Mouse (Mus musculus) heart, adult 2 months (tissue): ENCODE measurements at regions not wholly inside any gene's neighbourhood (a gene's known extent, or its start where the extent isn't known, plus 50 kb on each side); places are given as distances from the start of the nearest gene placed in this dataset.

ENCODE experiments used
- DNase-seq, 2 experiments: peaks; one replicate each; pipeline ENCODE4 v3.0.0; 2021
- H3K27ac ChIP-seq: fragments of 200-600 bp; 2 replicates; pipeline ENCODE4 v1.8.1; 2022
- H3K27me3 ChIP-seq: fragments of 200-500 bp; 2 replicates; pipeline ENCODE4 v1.6.1; 2012; ENCODE audit warnings: mild to moderate bottlenecking, low read length, inconsistent platforms, mixed read lengths; ENCODE audit not compliant: control insufficient read depth, insufficient read depth
- H3K36me3 ChIP-seq: fragments of 200-500 bp; 2 replicates; pipeline ENCODE4 v1.6.1; 2012; ENCODE audit warnings: low read length, inconsistent platforms; ENCODE audit not compliant: control insufficient read depth, insufficient read depth
- H3K4me1 ChIP-seq: fragments of 200-500 bp; 2 replicates; pipeline ENCODE4 v1.6.1; 2011; ENCODE audit warnings: low read length; ENCODE audit not compliant: control insufficient read depth, insufficient read depth
- H3K4me3 ChIP-seq: fragments of 200-600 bp; 2 replicates; pipeline ENCODE4 v1.8.1; 2022
- H3K79me2 ChIP-seq: fragments of 200-500 bp; replicated peaks from 2 replicates; pipeline ENCODE4 v1.6.1; 2012; ENCODE audit warnings: mild to moderate bottlenecking, inconsistent platforms, low read length, moderate library complexity, mixed read lengths; ENCODE audit not compliant: control insufficient read depth, insufficient read depth
- H3K9ac ChIP-seq: fragments of 200-500 bp; 2 replicates; pipeline ENCODE4 v1.6.1; 2012; ENCODE audit warnings: low read depth, mild to moderate bottlenecking, control low read depth, inconsistent platforms, low read length, mixed read lengths
- CTCF ChIP-seq: fragments of 200-600 bp; IDR thresholded peaks from 2 replicates; pipeline ENCODE4 v1.8.1; 2022; ENCODE audit warnings: antibody characterized with exemption, mild to moderate bottlenecking, moderate library complexity
- EP300 ChIP-seq: fragments of 200-500 bp; IDR thresholded peaks from 2 replicates; pipeline ENCODE4 v1.6.1; 2011; ENCODE audit warnings: low read depth, low read length, control low read depth; ENCODE audit not compliant: insufficient read depth
- POLR2A ChIP-seq: fragments of 200-500 bp; IDR thresholded peaks from 2 replicates; pipeline ENCODE4 v1.6.1; 2011; ENCODE audit warnings: mild to moderate bottlenecking, low read depth, low read length, control low read depth; ENCODE audit not compliant: insufficient read depth
- WGBS: fragments of 180-500 bp; shearing (Covaris S2); methylation state at CpG from one replicate; pipeline ENCODE4 v1.1.7; 2018; 5-methylcytosine and 5-hydroxymethylcytosine counted together
- intact Hi-C: fragments of 180-260 bp; cut with DNase I; formaldehyde crosslinking; loops from one replicate; pipeline ENCODE4 v1.15.1; 2025

GRCm38 (mm10) chr11:31745028-31745865, 73.6 kb upstream of the Bod1 start:
- intact Hi-C loops: no loop called here
- H3K27ac ChIP-seq: no peak overlapping the region

GRCm38 (mm10) chr11:31745866-31746248, 74.2 kb upstream of the Bod1 start:
- Histone ChIP-seq H3K27ac (no peak overlapping the region), H3K79me2 (no peaks in the 10 kb centered on the region), H3K4me1 (peaks cover 5% of the 10 kb centered on the region), H3K9ac (no peak overlapping the region), H3K4me3 (no peak overlapping the region), H3K36me3 (no peaks in the 10 kb centered on the region), H3K27me3 (no peaks in the 10 kb centered on the region)
- intact Hi-C loops: no loop called here
- WGBS: 73% methylated on average over 5 of the region's 5 CpGs
- DNase-seq: no peak
- TF ChIP-seq POLR2A (no peak), EP300 (no peak), CTCF (no peak)

More at GRCm38 (mm10) chr11:31745028-31745865, 73.6 kb upstream of the Bod1 start:
- Histone ChIP-seq H3K79me2 (no peaks in the 10 kb centered on the region), H3K27me3 (no peaks in the 10 kb centered on the region), H3K36me3 (no peaks in the 10 kb centered on the region), H3K9ac (no peak overlapping the region), H3K4me3 (no peak overlapping the region), H3K4me1 (peaks cover 5% of the 10 kb centered on the region)
- no peak for DNase-seq
- 73% methylated on average over 16 of the region's 16 CpGs for WGBS
- TF ChIP-seq EP300: no peak
- no peak for TF ChIP-seq CTCF
- no peak for TF ChIP-seq POLR2A

GRCm38 (mm10) chr11:31746488-31746887, 74.8 kb upstream of the Bod1 start:
- no peak overlapping the region for H3K9ac ChIP-seq
- peaks cover 5% of the 10 kb centered on the region for H3K4me1 ChIP-seq
- no peak for DNase-seq
- no peaks in the 10 kb centered on the region for H3K27me3 ChIP-seq
- intact Hi-C loops: no loop called here
- H3K4me3 ChIP-seq: no peak overlapping the region
- WGBS: 85% methylated on average over 6 of the region's 6 CpGs
- TF ChIP-seq POLR2A (no peak), EP300 (no peak), CTCF (no peak)
- H3K36me3 ChIP-seq: no peaks in the 10 kb centered on the region
- H3K27ac ChIP-seq: no peak overlapping the region
- H3K79me2 ChIP-seq: no peaks in the 10 kb centered on the region

- no peaks in the 10 kb centered on the region for H3K27me3 ChIP-seq
- H3K36me3 ChIP-seq: no peaks in the 10 kb centered on the region
- WGBS: 94% methylated on average over 8 of the region's 8 CpGs
- TF ChIP-seq EP300 (no peak), CTCF (no peak), POLR2A (no peak)
- H3K79me2 ChIP-seq: no peaks in the 10 kb centered on the region
- DNase-seq: no peak
- H3K4me3 ChIP-seq: no peak overlapping the region
- peaks cover 5% of the 10 kb centered on the region for H3K4me1 ChIP-seq
- H3K27ac ChIP-seq: no peak overlapping the region
- intact Hi-C loops: no loop called here
- no peak overlapping the region for H3K9ac ChIP-seq
These were observed 75.3 kb upstream of the Bod1 start for GRCm38 (mm10) chr11:31746939-31747338.

- Histone ChIP-seq H3K36me3 (no peaks in the 10 kb centered on the region), H3K9ac (no peak overlapping the region), H3K27ac (no peak overlapping the region; the same call in 1 of the 2 replicates), H3K79me2 (no peaks in the 10 kb centered on the region), H3K4me3 (no peak overlapping the region), H3K4me1 (peaks cover 5% of the 10 kb centered on the region), H3K27me3 (no peaks in the 10 kb centered on the region)
- TF ChIP-seq CTCF (no peak), EP300 (no peak), POLR2A (no peak)
- WGBS: 53% methylated on average over 5 of the region's 5 CpGs
- intact Hi-C loops: no loop called here
- no peak for DNase-seq
These were observed 76.7 kb upstream of the Bod1 start for GRCm38 (mm10) chr11:31748275-31748815.

- Histone ChIP-seq H3K27ac (no peak overlapping the region), H3K27me3 (no peaks in the 10 kb centered on the region), H3K4me3 (no peak overlapping the region), H3K9ac (no peak overlapping the region), H3K36me3 (no peaks in the 10 kb centered on the region), H3K79me2 (no peaks in the 10 kb centered on the region), H3K4me1 (peaks cover 5% of the 10 kb centered on the region)
- TF ChIP-seq EP300 (no peak), POLR2A (no peak), CTCF (no peak)
- intact Hi-C loops: no loop called here
- DNase-seq: no peak
- WGBS: 96% methylated on average over 1 of the region's 1 CpGs
These were observed 79.6 kb upstream of the Bod1 start for GRCm38 (mm10) chr11:31751274-31751673.
